Mouse (Mus musculus) gastrocnemius, postnatal 25 days (tissue): Measurements from ENCODE around the gene Aldh18a1. TPM values are rescaled to one million over a fixed set of nuclear protein-coding genes. Genes with fewer than 3 reads are reported as not detected.
A peak's percentile ranks its signal among the peaks of the same experiment; 100 is the strongest.
"Not testable (repeated sequence)": the region's sequence is repeated elsewhere in the genome, so short reads cannot be mapped to it uniquely, and the experiment has no call there.

ENCODE experiments used
- DNase-seq: peaks from one replicate; pipeline ENCODE4 v3.0.0; 2022
- long read RNA-seq, 2 experiments: library from polyadenylated mRNA; stranded (forward); transcript quantifications; one replicate each; pipeline ENCODE4 v2.0.0; 2021
- total RNA-seq, 2 experiments: library from RNA; stranded (reverse); gene quantifications; 1 replicate in 1 of 2; 2 replicates in 1 of 2; pipeline ENCODE4 v1.2.3; 2021

The Aldh18a1 gene
- 1 to 10 TPM; 5.2 to 6.5 TPM for total RNA-seq
- long read RNA-seq, experiment 1, partial matches to known transcripts: 0 of 3 reads
- long read RNA-seq, experiment 1, other reads (novel, unspliced or antisense): 1 of 3 reads
- long read RNA-seq, experiment 2, transcript Aldh18a1-201 (19 exons, 3,527 nt): major isoform, 5 of 7 reads
- long read RNA-seq, experiment 2, partial matches to known transcripts: 2 of 7 reads
- long read RNA-seq, experiment 2, other reads (novel, unspliced or antisense): 0 of 7 reads

DNA sequence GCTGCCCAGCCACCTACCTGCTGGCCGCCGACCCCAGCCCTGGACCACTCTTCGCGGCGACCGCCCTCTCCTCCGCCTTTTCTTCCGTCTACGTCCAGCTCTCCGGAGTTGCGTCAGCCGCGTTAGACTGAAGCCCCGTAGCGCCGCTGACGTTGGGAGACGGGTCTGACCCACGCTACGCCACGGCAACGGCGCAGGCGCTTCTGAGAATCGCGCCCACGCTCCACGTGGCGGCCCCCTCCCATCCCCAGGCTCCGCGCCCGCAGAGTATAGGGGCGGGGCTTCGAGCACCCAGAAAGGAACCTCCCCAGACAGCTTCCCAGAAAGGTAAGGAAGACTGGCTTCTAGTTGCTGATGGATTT lies at the start of gene Aldh18a1:
Aldh18a1 (minus strand) TSS at position 171 of the 362 bp plus-strand sequence.
- DNase-seq: peak; percentile 89

DNA sequence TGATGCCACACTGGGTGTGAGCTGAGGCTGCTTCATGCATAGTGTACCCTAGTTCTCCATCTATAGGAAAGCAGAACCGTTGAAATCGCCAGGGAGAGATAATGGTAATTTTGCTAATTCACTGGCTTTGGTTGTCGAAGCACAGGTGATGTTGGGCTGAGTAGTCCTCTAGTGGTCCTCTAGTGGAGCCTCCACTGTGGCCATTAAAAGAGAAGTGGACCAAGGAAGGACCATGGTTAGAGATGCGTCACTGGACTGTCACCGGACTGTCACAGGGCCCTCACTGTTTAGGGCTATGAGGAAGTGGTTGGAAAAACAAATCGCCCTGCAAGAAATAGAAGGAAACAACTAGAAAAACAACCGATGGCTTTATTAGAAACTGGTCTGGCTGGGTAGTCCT lies 49.3 kb upstream of the Aldh18a1 start:
- DNase-seq: no peak

- DNase-seq: peak; percentile 42
These were observed 48.8 kb upstream of the Aldh18a1 start for GRCm38 (mm10) chr19:40637091-40637490.

DNA sequence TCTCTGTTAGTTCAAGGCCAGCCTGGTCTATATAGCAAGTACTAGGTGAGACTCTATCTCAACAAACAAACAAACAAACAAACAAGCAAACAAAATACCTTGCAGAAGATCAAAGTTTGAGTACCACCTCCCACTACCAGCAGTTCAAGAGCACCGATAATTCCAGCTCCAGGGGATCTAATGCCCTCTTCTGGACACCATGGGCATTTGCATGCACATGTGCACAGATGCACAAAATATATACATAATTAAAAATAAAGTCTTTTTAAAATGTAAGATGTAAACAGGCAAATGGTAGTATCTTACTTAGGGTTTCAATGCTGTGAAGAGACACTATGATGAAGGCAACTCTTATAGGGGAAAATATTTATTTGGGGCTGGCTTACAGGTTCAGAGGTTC lies 44.9 kb upstream of the Aldh18a1 start:
- DNase-seq: no peak

- DNase-seq: no peak
These were observed 44.4 kb upstream of the Aldh18a1 start for GRCm38 (mm10) chr19:40632668-40633067.

- no peak for DNase-seq
These were observed 43.9 kb upstream of the Aldh18a1 start for GRCm38 (mm10) chr19:40632193-40632592.

DNA sequence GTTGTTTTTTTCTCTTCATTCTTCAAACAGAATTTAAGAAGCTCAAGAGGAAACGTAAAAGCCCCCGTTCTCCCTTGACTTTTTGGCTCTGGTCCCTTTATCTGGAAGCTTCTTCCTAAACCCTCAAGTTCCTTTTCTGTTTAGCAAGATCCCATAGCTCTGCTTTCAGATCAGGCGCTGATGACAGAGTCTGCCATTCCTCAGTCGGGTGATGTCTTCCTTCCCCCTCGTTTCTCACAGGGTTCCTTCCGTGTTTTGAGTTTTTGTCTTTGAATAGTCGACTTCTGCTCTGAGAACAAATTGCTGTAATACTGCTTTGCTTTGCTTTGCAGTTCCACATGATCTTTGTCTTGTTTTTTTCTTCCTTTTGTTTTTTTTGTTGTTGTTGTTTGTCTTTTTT lies 42.3 kb upstream of the Aldh18a1 start:
- DNase-seq: no peak

- no peak for DNase-seq
These were observed 41.8 kb upstream of the Aldh18a1 start for GRCm38 (mm10) chr19:40630096-40630495.

GRCm38 (mm10) chr19:40628950-40629349 lies 40.7 kb upstream of the Aldh18a1 start:
- DNase-seq: no peak

DNA sequence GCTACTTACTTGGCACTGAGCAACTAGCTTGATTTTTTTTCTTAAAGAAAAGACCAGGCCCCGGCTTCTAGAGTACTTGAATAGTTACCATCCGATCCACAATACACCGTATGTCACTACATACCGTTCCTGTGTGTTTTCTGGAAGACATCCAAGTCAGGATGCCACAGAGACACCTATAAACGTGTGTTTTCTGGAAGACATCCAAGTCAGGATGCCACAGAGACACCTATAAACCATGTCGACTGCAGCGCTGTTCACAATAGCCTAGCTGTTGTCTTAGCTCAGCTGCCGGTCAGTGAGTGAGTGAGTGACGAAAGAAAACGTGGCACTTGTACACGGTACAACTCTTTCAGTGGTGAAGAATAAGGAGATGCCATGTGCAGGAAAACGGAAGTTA lies 37.7 kb upstream of the Aldh18a1 start:
- no peak for DNase-seq

GRCm38 (mm10) chr19:40621616-40622015 lies 33.4 kb upstream of the Aldh18a1 start:
- DNase-seq: not testable (repeated sequence)

DNA sequence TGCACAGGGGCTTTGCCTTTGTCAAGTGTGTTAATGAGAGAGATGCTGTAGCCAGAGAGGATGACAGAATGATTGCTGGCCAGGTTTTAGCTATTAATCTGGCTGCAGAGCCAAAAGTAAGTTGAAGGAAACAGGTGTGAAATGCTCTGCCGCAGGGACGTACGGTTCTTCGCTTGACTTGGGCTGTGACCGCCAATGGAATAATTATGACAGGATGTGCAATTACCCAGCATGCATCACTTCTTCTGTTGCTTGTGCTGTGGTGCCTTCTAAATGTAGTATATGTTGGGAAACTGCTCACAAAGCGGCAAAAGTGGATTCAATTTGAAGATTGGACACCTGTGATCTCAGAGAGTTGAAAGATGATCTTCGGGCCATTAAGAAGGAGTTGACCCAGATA lies 27.8 kb upstream of the Aldh18a1 start:
- no peak for DNase-seq

- DNase-seq: no peak
These were observed 26.5 kb upstream of the Aldh18a1 start for GRCm38 (mm10) chr19:40614811-40615210.

GRCm38 (mm10) chr19:40611830-40612506 lies 23.7 kb upstream of the Aldh18a1 start, which contains the start of the genes Tctn3 and Entpd1:
Gene Tctn3, minus strand, starts transcription at chr19:40612233.
Gene Entpd1, plus strand, starts transcription at chr19:40612366.
- peak; percentile 95 for DNase-seq

GRCm38 (mm10) chr19:40607676-40608075 lies 19.4 kb upstream of the Aldh18a1 start:
- DNase-seq: no peak

GRCm38 (mm10) chr19:40605189-40605588 lies 16.9 kb upstream of the Aldh18a1 start:
- no peak for DNase-seq

- no peak for DNase-seq
These were observed 13.6 kb upstream of the Aldh18a1 start for GRCm38 (mm10) chr19:40601870-40602269.

DNA sequence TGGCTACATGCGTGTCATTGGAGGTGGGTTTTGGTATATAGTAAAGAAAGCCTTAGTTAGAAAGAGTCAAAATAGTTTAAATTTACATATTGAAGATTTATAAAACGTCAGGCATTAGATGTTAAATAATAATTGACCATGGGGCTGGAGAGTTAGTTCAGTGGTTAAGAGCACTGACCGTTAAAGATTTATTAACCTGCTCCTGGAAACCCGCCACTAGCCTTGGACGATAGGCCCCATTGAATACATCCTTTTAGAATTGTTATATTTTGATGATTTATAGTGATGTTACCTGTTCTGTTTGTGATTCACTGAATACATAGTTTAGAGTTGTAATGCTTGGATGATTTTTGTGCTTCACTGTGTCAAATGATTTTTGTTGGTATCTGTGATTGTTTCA lies 12.6 kb upstream of the Aldh18a1 start:
- not testable (repeated sequence) for DNase-seq

DNA sequence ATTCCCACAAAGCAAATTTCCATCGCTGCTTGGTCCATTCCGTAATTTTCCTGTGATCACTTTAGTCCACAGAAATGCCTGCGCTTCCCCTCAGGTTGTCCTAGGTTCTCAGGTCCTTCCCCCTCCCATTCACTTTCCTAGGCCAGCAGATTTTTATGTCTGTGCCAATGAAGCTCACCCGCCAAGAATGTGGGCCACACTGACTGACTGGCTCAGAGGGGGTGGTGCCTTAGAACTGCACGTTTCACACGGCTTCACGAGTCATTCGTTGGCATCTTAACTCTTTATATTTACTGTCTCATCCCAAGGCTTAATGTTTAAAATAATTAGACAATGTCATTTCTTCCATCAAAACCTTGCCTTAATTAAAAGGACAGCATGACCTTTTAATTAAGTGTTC lies 7.6 kb upstream of the Aldh18a1 start:
- DNase-seq: no peak

GRCm38 (mm10) chr19:40595231-40595630 lies 7.0 kb upstream of the Aldh18a1 start:
- no peak for DNase-seq

- DNase-seq: no peak
These were observed 1.2 kb upstream of the Aldh18a1 start for GRCm38 (mm10) chr19:40589530-40589880.

GRCm38 (mm10) chr19:40588847-40589529 lies 725 bp upstream of the Aldh18a1 start:
- peak; percentile 73 for DNase-seq
